Mouse (Mus musculus) embryo, embryonic 11.5 days (tissue): ENCODE measurements at regions not wholly inside any gene's neighbourhood (a gene's known extent, or its start where the extent isn't known, plus 50 kb on each side); places are given as distances from the start of the nearest gene placed in this dataset.

Experiments
- DNase-seq: peaks from one replicate; pipeline ENCODE4 v3.0.0-alpha.2; 2012; ENCODE audit warnings: low read depth, low spot score

- no peak for DNase-seq
Measured at GRCm38 (mm10) chr11:20462076-20462475, 81.0 kb upstream of the Sertad2 start.

GRCm38 (mm10) chr11:20463173-20463681 is 79.8 kb upstream of the Sertad2 start:
- DNase-seq = no peak

- no peak for DNase-seq
Measured at GRCm38 (mm10) chr11:20464564-20464963, 78.5 kb upstream of the Sertad2 start.

GRCm38 (mm10) chr11:20466591-20466990 is 76.5 kb upstream of the Sertad2 start:
- DNase-seq = no peak

- no peak for DNase-seq
Measured at GRCm38 (mm10) chr11:20468319-20469018, 74.6 kb upstream of the Sertad2 start.

GRCm38 (mm10) chr11:20469368-20469767 is 73.7 kb upstream of the Sertad2 start:
- no peak for DNase-seq

- no peak for DNase-seq
Measured at GRCm38 (mm10) chr11:20470396-20470795, 72.7 kb upstream of the Sertad2 start.

- no peak for DNase-seq
Measured at GRCm38 (mm10) chr11:20472336-20472735, 70.7 kb upstream of the Sertad2 start.

- no peak for DNase-seq
Measured at GRCm38 (mm10) chr11:20475629-20476028, 67.4 kb upstream of the Sertad2 start.

GRCm38 (mm10) chr11:20476494-20476893 is 66.6 kb upstream of the Sertad2 start:
- no peak for DNase-seq

GRCm38 (mm10) chr11:20477183-20478037 is 65.6 kb upstream of the Sertad2 start:
- no peak for DNase-seq

GRCm38 (mm10) chr11:20480632-20481031 is 62.4 kb upstream of the Sertad2 start:
- DNase-seq = no peak

- DNase-seq = no peak
Measured at GRCm38 (mm10) chr11:20485371-20485770, 57.7 kb upstream of the Sertad2 start.
